Mouse (Mus musculus): Measurements from ENCODE around the gene Gm4969. TPM values are rescaled to one million over a fixed set of nuclear protein-coding genes. Genes with fewer than 3 reads are reported as not detected.

Gene Gm4969
- total and polyA plus RNA-seq, 3 experiments = not detected

DNA sequence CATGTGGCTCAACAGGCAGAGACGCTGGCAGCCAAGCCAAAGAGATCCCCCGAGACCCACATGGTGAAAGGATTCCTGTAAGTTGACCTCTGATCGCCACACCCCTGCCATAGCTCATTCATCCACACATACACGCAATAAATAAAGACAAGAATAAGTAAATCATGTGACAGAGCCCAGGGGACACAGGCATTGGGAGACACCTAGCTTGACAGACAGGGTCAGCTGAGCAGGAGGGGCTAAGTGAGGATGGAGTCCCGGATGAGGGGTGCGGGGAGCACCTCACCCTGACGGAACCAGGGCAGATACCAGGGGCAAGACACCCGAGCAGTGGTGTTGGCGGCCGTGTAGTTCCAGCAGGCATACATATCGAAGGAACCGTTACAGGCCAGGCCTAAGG, 45.6 kb upstream of the Gm4969 start:
- no peaks in the 10 kb centered on the region for H3K79me2 ChIP-seq (replicated peaks; ENCODE audit: control insufficient read depth, insufficient read depth, low read length)
- no peaks in the 10 kb centered on the region for H3K36me3 ChIP-seq (ENCODE audit: control insufficient read depth, insufficient read depth, low read length)
- H3K27me3 ChIP-seq (ENCODE audit: control insufficient read depth, insufficient read depth, low read length) = peaks cover 2% of the 10 kb centered on the region; the same call in 1 of the 2 replicates
- H3K4me1 ChIP-seq (ENCODE audit: control insufficient read depth, insufficient read depth, low read length) = peaks cover 3% of the 10 kb centered on the region; the same call in 1 of the 2 replicates
- no peak for DNase-seq
- TF ChIP-seq POLR2A (IDR thresholded peaks at IDR 0.05; ENCODE audit: insufficient read depth, low read depth, low read length) = no peak
- TF ChIP-seq EP300 (IDR thresholded peaks at IDR 0.05; ENCODE audit: insufficient read depth, low read depth, low read length) = no peak
- TF ChIP-seq CTCF (IDR thresholded peaks at IDR 0.05) = no peak
- H3K27ac ChIP-seq = no peak overlapping the region
- H3K4me3 ChIP-seq = no peak overlapping the region
- H3K9ac ChIP-seq (ENCODE audit: low read depth, low read length) = no peak overlapping the region
- intact Hi-C loops (cut with DNase I) = no loop called here
- 52% methylated on average over 12 of the region's 12 CpGs for WGBS

DNA sequence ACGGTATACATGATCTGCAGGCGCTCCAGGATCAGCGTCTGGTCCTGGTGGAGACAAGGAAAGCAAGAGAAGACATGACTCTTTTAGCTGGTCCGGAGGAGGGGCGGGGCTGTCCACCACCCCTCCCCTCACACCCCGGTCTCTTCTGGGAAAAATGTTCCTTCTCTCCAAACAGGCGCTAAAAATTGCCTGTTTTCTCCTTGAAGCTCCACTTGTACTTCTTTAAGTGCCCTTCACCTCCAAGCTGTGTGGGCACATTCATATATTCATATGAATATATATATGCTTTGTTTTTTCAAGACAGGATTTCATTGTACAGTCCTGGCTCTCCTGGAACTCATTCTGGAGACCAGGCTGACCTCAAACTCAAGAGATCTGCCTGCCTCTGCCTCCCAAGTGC, 44.8 kb upstream of the Gm4969 start:
- intact Hi-C loops (cut with DNase I) = no loop called here
- Histone ChIP-seq H3K4me3 (no peak overlapping the region), H3K4me1 (ENCODE audit: control insufficient read depth, insufficient read depth, low read length) (peaks cover 3% of the 10 kb centered on the region; the same call in 1 of the 2 replicates), H3K79me2 (replicated peaks; ENCODE audit: control insufficient read depth, insufficient read depth, low read length) (no peaks in the 10 kb centered on the region), H3K9ac (ENCODE audit: low read depth, low read length) (no peak overlapping the region), H3K27ac (no peak overlapping the region), H3K36me3 (ENCODE audit: control insufficient read depth, insufficient read depth, low read length) (no peaks in the 10 kb centered on the region), H3K27me3 (ENCODE audit: control insufficient read depth, insufficient read depth, low read length) (peaks cover 2% of the 10 kb centered on the region; the same call in 1 of the 2 replicates)
- DNase-seq = no peak
- TF ChIP-seq POLR2A (IDR thresholded peaks at IDR 0.05; ENCODE audit: insufficient read depth, low read depth, low read length) (no peak), CTCF (IDR thresholded peaks at IDR 0.05) (no peak), EP300 (IDR thresholded peaks at IDR 0.05; ENCODE audit: insufficient read depth, low read depth, low read length) (no peak)
- WGBS = 87% methylated on average over 7 of the region's 7 CpGs

DNA sequence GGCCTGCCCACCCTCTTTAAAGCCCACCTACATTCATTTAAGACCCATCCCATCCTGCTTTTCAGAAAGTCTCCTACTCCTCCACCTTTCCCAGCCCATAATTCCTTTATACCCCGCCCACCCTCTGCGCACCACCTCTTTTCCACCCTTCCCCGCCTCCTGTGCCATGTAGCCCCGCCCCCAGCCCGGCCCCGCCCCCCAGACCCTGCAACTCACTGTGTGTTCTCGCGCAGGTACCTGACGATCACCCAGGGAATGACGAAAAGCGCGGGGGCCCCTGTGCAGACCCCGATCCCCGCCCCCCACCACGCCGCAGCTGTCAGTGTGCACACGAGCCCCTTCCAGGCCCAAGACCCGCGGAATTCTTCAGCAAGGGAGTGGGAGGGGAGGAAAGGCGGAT, 41.9 kb upstream of the Gm4969 start:
- Histone ChIP-seq H3K4me3 (no peak overlapping the region), H3K27me3 (ENCODE audit: control insufficient read depth, insufficient read depth, low read length) (peaks cover 2% of the 10 kb centered on the region; the same call in 1 of the 2 replicates), H3K79me2 (replicated peaks; ENCODE audit: control insufficient read depth, insufficient read depth, low read length) (no peaks in the 10 kb centered on the region), H3K9ac (ENCODE audit: low read depth, low read length) (no peak overlapping the region), H3K4me1 (ENCODE audit: control insufficient read depth, insufficient read depth, low read length) (peaks cover 3% of the 10 kb centered on the region), H3K36me3 (ENCODE audit: control insufficient read depth, insufficient read depth, low read length) (no peaks in the 10 kb centered on the region), H3K27ac (no peak overlapping the region)
- WGBS = 4% methylated on average over 20 of the region's 20 CpGs
- TF ChIP-seq CTCF (IDR thresholded peaks at IDR 0.05) (no peak), EP300 (IDR thresholded peaks at IDR 0.05; ENCODE audit: insufficient read depth, low read depth, low read length) (no peak), POLR2A (IDR thresholded peaks at IDR 0.05; ENCODE audit: insufficient read depth, low read depth, low read length) (no peak)
- DNase-seq = no peak
- intact Hi-C loops (cut with DNase I) = no loop called here

DNA sequence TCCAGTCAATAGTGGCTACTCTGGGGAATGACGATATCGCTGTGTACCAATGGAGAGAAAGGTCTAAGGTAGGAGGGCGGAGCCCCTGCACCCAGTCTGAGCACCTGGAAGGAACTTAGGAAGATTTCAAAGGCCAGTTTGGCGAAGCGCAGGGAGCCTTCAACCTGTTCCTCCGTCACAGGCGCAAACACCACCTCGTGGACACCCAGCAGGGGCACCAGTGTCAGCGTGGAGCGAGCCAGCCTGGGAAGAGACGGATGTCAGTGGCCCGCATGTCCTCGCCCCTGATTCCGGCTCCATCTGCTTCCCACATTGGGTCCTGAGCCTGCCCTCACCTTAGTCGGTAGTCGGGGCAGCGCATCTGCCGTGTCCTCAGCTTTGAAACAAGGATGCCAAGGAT, 41.2 kb upstream of the Gm4969 start:
- Histone ChIP-seq H3K79me2 (replicated peaks; ENCODE audit: control insufficient read depth, insufficient read depth, low read length) (no peaks in the 10 kb centered on the region), H3K9ac (ENCODE audit: low read depth, low read length) (no peak overlapping the region), H3K36me3 (ENCODE audit: control insufficient read depth, insufficient read depth, low read length) (no peaks in the 10 kb centered on the region), H3K4me3 (no peak overlapping the region), H3K4me1 (ENCODE audit: control insufficient read depth, insufficient read depth, low read length) (peaks cover 3% of the 10 kb centered on the region), H3K27me3 (ENCODE audit: control insufficient read depth, insufficient read depth, low read length) (peaks cover 2% of the 10 kb centered on the region; the same call in 1 of the 2 replicates), H3K27ac (no peak overlapping the region)
- 37% methylated on average over 18 of the region's 18 CpGs for WGBS
- TF ChIP-seq EP300 (IDR thresholded peaks at IDR 0.05; ENCODE audit: insufficient read depth, low read depth, low read length) (no peak), POLR2A (IDR thresholded peaks at IDR 0.05; ENCODE audit: insufficient read depth, low read depth, low read length) (no peak), CTCF (IDR thresholded peaks at IDR 0.05) (no peak)
- intact Hi-C loops (cut with DNase I) = loop anchor here (5.0 kb wide), 1 partner anchor 48 kb away; no protein-coding TSS in a partner anchor
- DNase-seq = no peak

DNA sequence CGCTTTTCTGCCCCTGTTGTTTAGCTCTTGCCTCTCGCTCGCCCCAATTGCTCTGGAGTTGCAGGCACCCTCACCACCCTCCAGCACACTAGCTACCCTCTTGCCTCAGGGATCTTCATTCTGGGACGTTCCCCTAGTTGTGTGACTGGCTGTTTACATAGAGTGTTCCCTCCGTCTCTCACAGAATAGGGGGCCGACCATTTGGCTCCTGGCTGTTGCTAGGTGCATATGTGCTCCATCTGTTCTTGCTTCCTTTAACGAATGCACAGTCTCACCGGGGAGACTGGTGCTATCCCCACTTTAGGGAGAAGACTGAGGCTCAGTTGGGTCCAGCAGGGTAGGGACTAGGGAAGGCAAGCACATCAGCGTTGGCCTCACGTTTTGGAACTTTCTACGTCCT, 40.4 kb upstream of the Gm4969 start:
- Histone ChIP-seq H3K27me3 (ENCODE audit: control insufficient read depth, insufficient read depth, low read length) (peaks cover 2% of the 10 kb centered on the region; the same call in 1 of the 2 replicates), H3K79me2 (replicated peaks; ENCODE audit: control insufficient read depth, insufficient read depth, low read length) (no peaks in the 10 kb centered on the region), H3K4me1 (ENCODE audit: control insufficient read depth, insufficient read depth, low read length) (peaks cover 3% of the 10 kb centered on the region), H3K4me3 (no peak overlapping the region), H3K27ac (no peak overlapping the region), H3K9ac (ENCODE audit: low read depth, low read length) (no peak overlapping the region), H3K36me3 (ENCODE audit: control insufficient read depth, insufficient read depth, low read length) (no peaks in the 10 kb centered on the region)
- TF ChIP-seq POLR2A (IDR thresholded peaks at IDR 0.05; ENCODE audit: insufficient read depth, low read depth, low read length) (no peak), EP300 (IDR thresholded peaks at IDR 0.05; ENCODE audit: insufficient read depth, low read depth, low read length) (no peak), CTCF (IDR thresholded peaks at IDR 0.05) (no peak)
- DNase-seq = no peak
- 77% methylated on average over 11 of the region's 11 CpGs for WGBS
- intact Hi-C loops (cut with DNase I) = loop anchor here (5.0 kb wide), 1 partner anchor 49 kb away; no protein-coding TSS in a partner anchor

DNA sequence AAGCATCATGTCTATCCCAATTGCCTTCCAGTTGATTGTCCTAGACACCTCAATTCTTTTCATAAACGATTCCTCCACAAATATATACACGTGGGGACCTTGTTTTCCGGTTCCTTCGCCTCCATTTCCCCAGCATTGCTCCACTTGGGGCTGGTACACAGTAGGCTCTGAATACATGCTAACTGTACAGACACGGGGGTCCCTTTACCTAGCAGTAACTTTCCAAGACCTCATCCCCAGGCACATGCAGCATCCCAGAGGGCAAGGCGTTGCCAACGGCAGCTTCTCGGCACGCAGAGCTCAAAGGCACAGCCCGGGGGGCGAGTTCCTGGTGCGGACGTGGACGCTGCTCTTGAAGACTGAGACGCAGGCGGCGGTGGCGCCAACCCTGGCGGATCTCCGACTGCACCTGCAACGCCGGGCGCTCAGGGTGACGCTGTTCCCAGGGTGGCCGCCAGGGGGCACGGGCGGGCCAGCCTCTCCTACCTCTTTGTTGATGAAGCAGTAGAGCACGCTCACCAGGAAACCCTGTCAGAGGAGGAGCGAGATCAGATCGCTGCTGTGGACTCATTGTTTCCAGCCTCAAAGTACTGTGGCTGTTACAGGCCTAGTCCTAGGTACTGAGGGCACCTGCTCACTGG, 39.1 kb upstream of the Gm4969 start:
- H3K27ac ChIP-seq = no peak overlapping the region
- TF ChIP-seq EP300 (IDR thresholded peaks at IDR 0.05; ENCODE audit: insufficient read depth, low read depth, low read length) (peak; percentile 55; the same call in 1 of the 2 replicates), POLR2A (IDR thresholded peaks at IDR 0.05; ENCODE audit: insufficient read depth, low read depth, low read length) (no peak)
- no peak overlapping the region for H3K4me3 ChIP-seq
- no peaks in the 10 kb centered on the region for H3K79me2 ChIP-seq (replicated peaks; ENCODE audit: control insufficient read depth, insufficient read depth, low read length)
- H3K36me3 ChIP-seq (ENCODE audit: control insufficient read depth, insufficient read depth, low read length) = no peaks in the 10 kb centered on the region
- H3K4me1 ChIP-seq (ENCODE audit: control insufficient read depth, insufficient read depth, low read length) = peaks cover 3% of the 10 kb centered on the region
- intact Hi-C loops (cut with DNase I) = loop anchor here (1.0 to 5.0 kb wide), 2 partner anchors 16 to 50 kb away; no protein-coding TSS in a partner anchor
- peaks cover 2% of the 10 kb centered on the region; the same call in 1 of the 2 replicates for H3K27me3 ChIP-seq (ENCODE audit: control insufficient read depth, insufficient read depth, low read length)
- H3K9ac ChIP-seq (ENCODE audit: low read depth, low read length) = peak overlapping the region; percentile 45
- WGBS = 5% methylated on average over 30 of the region's 30 CpGs
- peak; percentile 89 to 93 for DNase-seq
